Mouse (Mus musculus): Measurements from ENCODE around the gene Lmtk3.

Gene Lmtk3

DNA sequence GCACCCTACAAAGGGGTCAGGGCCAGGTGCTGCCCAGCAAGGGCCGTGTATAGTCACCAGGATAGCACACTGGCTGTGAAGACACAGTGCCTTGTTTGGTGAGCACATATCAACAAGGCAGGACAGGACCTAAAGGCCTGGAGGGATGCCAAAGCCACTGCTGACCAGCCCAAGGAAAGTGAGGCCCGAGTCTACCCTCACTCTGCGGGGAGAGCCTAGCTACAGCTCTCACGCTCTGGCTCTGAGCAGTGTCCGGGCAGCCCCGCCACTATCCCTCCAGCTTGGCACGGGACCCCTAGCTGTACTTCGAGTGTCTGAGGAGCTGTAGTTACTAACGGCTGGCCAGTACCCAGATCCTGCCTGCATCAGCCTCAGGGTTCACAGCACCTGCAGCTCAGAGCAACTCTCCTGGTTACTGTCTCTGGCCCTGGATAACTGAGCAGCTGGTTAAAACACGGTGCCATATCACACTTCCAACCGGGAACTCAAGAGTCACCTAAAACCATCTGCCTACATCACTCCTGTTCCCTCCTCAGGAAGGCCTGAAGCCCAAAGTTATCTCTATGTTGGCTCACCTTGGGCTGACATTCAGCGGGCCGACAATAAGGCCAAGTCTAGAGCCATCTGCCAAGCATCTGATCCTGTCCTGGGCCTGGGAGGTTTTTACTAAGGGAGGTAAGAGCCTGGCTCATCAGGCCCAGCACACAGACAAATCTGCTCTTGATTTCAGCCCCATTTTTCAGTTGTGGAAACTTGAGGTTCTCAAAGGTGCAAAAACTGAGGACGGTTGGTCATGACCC, 25.9 kb downstream of the Lmtk3 start:
- DNase-seq (ENCODE audit: inconsistent ontology term), result no peak

DNA sequence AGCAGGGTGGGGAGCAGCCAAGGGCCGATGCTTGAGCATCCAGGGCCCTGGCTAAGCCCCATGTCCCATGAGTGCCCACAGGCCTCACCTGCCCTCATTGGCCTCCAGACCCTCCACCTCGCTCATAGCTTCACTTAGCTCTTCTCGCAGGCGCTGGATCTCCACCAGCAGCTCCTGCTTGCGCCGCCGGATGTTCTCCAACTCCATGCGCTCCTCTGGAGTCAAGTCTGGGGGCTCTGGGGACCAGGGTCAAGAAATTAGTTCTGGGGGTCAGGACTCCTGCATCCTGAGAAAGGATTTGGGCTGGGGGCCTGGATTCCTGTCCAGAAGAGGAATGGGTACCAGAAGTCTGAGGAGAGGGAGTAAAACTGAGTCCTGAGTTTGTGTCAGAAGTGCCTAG, 29.4 kb downstream of the Lmtk3 start:
- DNase-seq (ENCODE audit: inconsistent ontology term), result no peak

DNA sequence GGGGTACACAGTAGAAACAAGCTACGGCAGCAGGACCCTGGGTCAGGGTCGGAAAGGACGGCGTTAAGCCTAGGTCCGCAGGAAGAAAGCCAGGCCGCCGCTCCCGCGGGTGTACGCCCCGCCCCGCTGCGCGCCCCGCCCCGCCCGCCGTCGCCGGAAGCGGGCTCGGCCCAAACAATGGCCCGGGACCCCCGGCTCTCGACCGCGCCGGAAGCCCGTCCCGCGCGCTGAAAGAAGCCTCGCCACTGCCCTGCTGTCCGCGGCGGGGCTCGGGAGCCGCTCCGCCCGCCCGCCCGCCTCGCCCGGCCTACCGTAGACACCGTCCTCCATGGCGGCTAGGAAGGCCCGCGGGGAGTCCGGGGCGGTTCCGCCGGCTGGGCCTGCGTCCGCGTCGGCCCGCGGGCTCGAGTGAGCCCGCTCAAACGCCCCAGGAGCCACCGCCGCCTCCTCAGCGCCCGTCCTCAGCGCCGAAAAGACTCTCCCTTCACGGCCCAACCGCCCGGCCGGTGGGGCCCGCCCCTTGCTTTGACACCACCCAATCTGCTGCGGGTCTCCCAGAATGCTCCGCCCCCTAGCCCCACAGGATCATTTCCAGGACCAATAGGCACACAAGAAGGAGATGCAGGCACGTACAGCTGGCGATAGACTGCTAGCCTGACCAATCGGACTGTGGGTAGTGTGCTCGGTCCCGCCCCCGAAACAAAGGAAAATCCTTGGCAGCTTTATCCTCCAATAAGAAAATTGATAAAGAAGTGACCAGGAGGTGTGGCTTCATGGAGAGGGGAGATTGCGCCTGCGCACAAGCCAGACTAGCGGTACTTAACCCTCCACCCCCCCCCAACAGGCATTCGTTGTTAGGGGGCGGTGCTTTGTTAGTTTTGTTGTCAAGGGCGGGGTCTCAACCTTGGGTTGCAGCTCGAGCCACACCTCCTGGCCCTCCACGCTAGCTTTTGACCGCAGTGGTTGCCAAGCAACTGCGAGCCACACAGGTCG, 30.5 kb downstream of the Lmtk3 start, which contains the start of gene Cyth2:
Gene Cyth2 (minus strand): TSS at position 795 of the 993 bp plus-strand sequence.
- peak; percentile 100 for DNase-seq (ENCODE audit: inconsistent ontology term)

DNA sequence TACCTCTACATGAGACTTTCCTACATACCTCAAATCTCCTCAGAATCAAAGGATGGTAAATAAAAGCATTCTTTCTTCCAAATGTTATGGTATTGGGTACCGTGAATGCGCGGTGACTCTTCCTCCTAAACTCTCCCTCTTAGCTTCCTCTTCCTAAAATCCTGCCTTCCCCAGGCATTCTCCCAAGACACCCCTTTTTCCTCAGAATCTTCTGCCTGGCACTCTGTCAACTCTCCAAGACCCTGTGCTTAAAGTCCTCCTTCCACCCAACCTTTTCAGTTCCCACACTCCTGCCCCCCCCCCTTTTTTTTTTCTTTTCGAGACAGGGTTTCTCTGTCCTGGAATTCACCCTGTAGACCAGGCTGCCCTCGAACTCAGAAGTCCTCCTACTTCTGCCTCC, 31.3 kb downstream of the Lmtk3 start:
- DNase-seq (ENCODE audit: inconsistent ontology term), result no peak

DNA sequence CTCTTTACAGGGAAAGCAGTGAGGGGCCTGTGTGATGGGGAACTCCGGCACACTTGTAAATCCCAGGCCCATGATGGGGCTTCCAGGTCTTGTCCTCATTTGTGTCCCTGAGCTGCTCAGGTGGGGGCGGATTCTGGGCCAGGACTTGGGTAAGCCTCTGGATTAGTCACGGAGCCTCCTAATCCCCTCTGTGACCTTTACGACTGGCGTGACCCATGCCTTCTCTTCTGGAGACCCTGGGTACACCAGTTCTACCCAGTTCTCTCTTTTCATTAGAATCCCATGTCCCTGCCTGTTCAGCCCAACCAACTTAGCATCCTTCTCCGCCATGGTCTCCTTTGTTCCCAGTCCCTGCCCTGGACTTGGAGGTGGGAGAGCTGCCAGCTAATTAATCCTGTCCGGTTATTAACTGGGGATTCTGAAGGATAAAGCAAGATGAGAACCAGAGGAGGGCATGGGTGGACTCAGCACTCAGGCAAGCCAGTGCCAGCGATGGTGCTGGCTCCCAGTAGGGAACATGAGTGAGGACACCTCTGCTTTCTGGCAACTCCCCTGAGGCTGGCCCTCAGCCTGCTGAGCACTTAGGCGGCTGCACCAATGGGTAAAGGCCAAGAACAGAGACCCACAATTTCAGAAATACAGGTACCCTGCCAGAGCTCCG, 31.9 kb downstream of the Lmtk3 start:
- DNase-seq (ENCODE audit: inconsistent ontology term), result peak; percentile 60

DNA sequence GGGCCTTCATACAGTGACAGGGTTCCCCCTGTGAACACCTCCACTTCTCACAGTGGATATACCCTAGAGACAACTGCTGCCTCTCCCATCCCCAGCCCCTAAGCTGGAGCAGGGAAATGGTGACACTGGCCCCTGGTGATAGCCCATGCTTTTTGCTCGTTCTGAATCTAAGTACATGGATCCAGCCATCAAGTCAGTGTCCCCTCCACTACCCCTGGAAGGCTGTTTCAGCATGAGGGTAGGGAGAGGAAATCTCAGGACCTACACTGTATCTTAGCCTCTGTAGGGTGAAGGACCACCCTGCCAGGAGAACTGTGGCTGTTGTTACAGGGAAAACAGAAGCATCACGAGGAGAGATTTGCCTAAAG, 32.4 kb downstream of the Lmtk3 start:
- no peak for DNase-seq (ENCODE audit: inconsistent ontology term)

DNA sequence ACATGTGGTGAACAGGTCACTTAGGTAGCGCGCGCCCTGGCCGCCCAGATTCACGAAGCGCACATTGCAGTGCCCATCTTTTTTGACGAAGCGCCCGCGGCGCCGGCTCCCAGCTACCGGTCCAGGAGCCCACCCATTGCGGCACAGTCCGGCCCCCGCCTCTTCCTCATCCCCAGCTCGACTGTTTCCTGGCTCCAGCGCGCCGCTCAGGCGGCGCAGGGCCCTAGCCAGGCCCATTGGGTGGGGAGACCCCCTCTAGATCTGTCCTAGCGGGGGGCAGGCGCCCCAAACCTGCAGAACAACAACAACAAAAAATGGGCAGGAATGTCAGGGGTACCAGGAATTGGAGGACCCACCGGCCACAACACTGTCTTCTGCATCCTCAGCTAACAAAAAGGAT, 36.3 kb downstream of the Lmtk3 start:
- DNase-seq (ENCODE audit: inconsistent ontology term), result no peak

DNA sequence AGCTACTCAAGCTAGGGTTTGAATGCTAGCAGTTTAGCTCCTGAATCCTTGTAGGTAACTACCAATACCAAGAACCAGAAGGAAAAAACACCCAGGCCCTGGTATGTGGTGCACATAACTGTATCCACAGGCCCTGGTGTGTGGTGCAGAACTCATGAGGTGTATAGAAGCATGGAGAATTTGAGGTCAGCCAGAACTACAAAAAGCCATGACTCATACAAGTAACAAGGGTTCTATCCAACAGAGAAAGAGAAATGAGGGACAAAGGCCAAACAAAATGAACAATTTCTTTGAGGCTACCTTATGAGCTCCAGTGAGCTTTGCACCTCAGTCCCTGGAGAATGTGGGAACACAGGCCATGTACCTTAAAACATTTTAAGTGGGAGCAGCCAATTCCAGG, 37.4 kb downstream of the Lmtk3 start:
- peak; percentile 83 for DNase-seq (ENCODE audit: inconsistent ontology term)

DNA sequence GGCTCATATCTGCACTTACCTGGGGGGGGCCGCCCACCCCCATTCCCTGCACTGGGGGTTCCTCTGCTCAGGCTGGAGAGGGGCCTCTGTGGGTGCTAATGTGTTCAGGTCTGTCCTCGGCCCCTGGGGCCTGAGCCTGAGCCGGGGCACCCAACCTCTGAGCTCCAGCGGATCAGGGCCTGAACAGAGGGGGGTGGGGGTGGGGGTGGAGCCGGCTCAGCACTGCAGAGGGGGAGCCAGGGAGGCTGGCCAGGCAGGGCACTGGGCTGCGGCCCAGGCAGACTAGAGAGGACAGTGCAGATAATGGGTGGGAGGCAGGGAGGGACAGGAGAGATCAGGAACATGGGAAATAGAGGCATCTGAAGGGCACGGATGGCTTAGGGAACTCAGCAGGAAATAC, 41.1 kb downstream of the Lmtk3 start, which contains the start of gene Kcnj14:
Gene Kcnj14 (minus strand): TSS at position 185 of the 400 bp plus-strand sequence.
- no peak for DNase-seq (ENCODE audit: inconsistent ontology term)

DNA sequence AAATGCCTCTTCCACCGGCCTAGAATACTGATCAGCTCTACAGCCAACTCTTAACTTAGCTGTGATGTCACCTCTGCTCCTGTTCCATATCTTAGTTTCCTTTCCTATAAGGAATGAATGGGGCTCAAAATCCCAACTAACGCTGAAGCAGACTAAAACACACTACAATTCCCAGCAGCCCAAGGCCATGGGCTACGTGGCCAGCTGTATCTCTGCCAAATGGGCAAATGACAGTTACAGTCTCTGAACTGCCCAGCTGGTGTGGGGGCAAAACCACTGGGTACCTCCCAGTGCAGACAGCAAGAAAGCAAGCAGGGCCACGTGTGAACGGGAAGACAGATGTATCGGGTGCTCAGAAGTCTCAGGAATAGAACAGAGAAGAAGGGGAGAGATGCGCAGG, 43.1 kb downstream of the Lmtk3 start:
- no peak for DNase-seq (ENCODE audit: inconsistent ontology term)

DNA sequence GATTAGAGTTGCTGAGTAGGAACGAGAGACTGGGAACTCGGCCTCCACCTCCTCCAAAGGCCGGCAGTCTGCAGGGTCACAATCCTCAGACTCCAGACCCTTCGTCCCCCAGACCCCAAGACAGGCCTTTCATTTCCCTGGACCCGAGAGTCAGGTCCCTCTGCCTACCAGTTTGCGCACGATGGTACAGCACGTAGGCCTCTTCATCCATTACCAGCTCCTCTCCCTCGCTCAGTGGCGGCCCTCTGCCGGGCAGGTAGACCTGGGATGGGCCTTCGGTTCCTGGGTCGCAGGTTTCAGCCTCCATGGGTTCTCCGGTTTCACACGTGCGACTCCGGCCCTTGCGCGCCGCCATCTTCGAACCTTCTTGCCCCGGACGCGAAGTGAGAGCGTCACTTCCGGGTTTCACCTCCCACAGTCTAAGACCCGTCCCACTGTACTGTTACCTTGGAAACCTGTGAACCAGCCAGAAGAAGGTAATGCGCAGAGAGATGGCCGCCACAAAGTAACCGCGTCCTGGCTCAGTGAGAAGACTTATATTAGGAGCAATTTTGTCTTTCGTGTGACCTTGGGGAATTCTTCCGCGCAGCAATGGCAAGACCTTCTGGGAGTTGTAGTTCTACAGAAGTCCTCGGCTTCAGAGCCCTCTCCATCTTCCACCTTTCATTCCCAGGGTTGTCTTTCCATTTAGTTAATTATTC, 47.0 kb downstream of the Lmtk3 start, which contains the start of gene Grwd1:
Gene Grwd1 (minus strand): TSS at position 518 of the 701 bp plus-strand sequence.
- DNase-seq (ENCODE audit: inconsistent ontology term), result peak; percentile 88

DNA sequence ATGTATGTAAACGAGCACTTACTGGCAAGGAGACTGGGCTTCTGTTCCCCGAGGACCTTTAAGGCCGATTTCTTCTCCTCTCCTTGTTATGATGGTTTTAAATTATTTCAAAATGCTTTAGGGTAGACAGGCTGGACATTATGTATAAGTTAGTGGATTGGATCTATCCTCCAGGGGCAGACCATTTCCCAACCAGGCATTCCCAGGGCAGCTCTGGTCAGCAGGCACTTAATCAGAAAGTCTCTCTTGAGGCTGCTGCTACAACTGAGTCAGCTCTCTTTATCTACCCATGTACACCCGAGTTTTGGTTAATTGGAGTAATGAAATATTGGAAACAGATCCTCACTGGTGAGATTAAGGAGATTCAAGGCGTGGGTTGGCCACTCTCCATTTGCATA, 47.6 kb downstream of the Lmtk3 start:
- no peak for DNase-seq (ENCODE audit: inconsistent ontology term)

DNA sequence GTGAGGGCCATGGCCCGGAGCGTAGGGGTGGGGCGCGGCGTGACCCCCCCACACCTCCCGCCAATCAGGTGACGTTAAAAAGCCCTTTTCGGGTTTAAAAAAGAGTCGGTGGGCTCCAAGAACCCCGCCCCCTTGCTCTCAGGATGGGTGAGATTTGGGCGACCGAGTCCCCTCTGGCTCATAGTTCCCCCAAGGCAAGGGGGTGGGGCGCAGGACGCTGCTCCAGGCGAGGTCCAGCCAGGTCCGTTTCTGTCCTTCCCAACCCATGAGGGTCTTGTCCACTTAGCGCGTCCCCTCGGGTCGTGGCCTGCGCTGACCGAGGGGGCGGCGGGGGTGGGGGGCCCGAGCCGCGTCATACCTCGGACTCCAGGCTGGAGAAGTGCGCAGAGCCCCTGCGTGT, 48.9 kb downstream of the Lmtk3 start:
- no peak for DNase-seq (ENCODE audit: inconsistent ontology term)

DNA sequence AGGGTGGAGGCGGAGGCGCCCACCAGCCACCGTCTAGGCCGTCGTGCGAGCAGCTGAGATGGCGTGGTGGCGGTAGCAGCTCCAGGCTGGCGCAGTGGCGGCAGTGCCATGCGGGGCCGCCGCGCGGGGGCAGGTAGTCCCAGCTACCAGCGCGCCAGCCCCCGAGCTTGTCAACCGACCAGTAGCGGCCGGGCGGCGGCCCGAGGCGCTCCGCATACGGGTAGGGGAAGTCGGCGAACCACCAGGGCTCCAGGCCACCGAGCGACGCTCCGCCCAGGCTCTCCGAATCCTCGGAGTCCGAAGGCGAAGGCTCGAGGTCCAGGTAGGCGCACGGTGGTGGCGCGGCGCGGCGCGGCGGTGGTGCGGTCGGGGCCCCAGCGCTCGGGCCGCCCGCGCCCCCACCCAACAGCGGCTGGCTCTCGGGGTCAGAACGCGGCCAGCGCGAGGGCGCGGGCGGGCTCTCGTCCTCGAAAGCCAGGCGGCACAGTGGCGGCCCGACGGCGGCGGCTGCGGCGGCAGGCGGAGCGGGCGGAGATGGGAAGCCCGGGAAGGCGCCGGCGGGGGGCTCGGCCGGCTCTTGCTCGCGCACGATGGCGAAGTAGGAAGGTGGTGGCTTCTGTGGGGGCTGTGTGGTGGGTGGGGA, 49.7 kb downstream of the Lmtk3 start:
- DNase-seq (ENCODE audit: inconsistent ontology term), result no peak

DNA sequence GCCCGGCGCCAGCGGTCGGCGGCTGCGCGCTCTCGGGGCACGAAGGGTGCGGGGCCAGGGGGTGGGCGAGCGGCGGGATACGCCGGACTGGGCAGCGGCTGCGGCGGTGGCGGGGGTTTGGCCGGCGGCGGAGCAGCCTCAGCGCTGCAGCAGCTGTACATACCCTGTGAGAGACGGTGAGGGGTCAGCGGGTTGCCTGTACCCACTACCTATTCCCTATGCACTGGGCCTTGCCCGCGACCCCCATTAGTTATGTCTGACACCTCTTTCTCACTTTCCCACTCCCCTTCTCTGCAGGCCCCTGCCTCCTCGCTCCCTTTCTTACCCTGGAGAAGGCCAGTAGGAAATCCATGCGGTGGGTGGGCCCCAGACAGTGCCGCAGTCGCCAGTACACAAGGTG, 50.4 kb downstream of the Lmtk3 start:
- no peak for DNase-seq (ENCODE audit: inconsistent ontology term)

DNA sequence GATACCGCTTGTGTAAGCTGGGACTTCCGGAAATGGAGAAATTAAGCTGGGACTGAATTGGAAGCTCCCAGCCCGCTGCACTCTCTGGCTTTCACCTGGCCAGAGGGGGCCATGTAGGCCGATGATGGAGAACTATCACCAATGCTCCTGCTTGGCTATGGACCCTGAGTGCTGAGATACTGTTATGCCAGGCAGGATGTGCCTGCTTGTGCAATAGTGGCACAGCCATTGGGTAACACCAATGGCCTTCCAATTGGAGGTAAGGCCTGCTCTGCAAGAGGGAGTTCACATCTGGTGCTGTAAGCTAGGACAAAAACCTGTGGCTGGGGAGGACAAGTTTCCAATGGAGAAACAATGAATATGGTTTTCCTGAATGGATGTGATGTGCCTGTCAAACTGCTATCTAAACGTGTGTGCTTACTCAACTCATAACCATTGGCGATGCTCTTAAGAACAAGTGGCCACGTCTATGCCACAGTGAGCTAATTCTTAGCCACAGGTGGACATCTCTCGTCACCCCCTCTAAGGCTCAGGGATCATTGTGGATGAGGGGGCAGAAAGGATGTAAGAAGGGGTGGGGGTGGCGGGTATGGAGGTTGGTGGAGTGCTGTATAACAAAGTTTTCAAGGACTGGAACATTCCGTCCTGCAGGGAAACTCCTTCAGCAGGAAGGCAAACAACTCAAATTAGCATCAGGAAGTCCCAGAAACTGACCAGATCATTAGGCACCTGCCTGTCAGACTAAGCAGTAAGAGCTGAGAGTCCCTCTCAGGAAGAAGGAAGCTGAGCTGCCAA, 59.6 kb downstream of the Lmtk3 start:
- no peak for DNase-seq (ENCODE audit: inconsistent ontology term)

DNA sequence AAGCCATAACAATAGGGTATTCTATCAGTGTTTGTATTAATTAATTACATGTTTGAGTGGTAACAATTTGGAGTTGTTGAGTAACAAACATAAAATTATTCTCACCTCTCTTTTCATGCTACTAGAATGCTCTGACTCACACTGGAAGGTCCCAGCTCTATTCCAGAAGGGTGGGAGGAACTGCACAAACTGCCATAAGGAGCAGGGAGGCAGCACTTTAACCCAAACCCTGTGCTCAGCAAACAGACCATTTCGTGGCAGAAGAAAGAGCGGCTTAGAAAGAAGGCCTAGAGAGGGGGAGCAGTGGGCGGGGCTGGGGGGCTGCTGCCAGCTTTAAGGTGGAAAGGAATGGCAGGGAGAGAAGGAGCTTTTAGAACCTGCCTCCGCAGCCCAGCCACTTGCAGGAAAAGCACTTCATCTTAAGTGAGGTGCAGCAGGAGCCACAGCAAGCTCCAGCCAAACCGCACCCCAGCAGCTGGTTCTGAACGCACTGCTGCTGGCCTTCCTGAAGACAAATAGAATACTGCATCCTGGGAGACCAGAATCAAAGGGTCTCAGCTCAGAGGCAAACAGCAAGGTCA, 65.0 kb downstream of the Lmtk3 start:
- no peak for DNase-seq (ENCODE audit: inconsistent ontology term)

DNA sequence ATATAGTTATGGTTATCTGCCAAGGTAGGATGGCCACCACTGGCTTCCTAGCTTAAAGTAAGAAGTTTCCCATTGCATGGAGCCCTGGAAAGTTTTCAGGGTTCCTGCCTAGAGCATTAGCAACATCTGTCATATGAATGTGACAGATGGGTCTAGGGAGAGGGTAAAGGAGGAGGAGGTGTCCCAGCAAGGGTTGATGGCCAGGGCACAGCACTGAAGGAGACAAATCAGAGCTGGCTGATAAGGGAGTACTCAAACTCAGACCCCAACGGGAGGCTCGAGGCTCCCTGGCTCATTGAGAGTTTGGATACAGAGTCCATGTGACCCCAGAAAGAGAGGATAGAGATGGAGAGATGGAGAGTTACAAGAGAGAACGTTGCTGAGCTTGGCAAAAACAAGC, 67.1 kb downstream of the Lmtk3 start:
- DNase-seq (ENCODE audit: inconsistent ontology term), result no peak

DNA sequence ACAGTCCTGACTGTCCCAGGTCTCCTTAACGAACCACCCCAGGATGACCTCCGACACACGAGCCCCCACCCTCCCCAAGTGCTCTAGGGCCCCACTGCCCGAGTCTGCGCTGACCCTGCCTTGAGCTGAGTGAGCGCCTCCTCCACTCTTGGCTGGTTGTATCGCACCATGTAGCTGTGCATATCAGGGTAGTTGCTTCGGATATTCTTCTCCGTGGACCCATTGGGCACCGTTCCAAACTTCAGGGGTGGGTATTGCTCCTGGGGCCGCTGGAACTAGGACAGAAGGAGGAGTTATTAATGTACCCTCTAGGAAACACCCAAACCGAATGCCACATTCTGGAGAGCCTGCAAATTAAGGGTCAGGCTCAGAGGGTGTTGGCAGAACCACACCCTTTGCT, 69.6 kb downstream of the Lmtk3 start:
- no peak for DNase-seq (ENCODE audit: inconsistent ontology term)

Measured in Muller cell, postnatal 12 days (primary cell).